Mouse (Mus musculus): ENCODE results near the gene Tcf23. TPM values are rescaled to one million over a fixed set of nuclear protein-coding genes. Genes with fewer than 3 reads are reported as not detected.
A peak's percentile ranks its signal among the peaks of the same experiment; 100 is the strongest.

Gene Tcf23
- polyA plus RNA-seq, 1 experiment from 2014 or later = 0.07 TPM

DNA sequence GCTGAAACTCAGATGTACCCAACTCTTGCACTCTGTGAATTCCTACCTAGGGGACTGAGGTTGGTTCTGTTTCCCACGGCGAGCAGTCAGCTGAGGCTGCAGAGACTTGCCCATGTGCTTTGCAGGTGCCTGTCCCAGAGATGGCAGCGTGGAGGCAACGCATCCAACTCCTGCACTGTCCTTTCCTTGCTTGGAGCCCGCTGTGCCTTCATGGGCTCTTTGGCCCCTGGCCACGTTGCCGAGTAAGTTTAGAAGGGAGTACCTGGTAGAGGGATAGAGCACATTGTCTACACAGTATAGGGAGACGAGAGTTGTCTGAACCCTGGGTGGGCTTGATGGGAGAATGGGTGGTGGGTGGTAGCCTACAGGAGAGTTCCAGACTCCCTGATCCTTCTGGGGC, 43.8 kb upstream of the Tcf23 start:
- no peak overlapping the region for H3K9ac ChIP-seq (ENCODE audit: low read length)
- H3K36me3 ChIP-seq (ENCODE audit: control insufficient read depth, insufficient read depth, low read length) = peaks cover 15% of the 10 kb centered on the region
- no peak overlapping the region for H3K4me3 ChIP-seq (ENCODE audit: control insufficient read depth in 1 of 2, insufficient read depth in 1 of 2, low read depth in 1 of 2, low read length in 2 of 2)
- no peaks in the 10 kb centered on the region for H3K27me3 ChIP-seq (ENCODE audit: control insufficient read depth, insufficient read depth, low read length)
- 68% methylated on average over 8 of the region's 8 CpGs for WGBS
- H3K9me3 ChIP-seq (ENCODE audit: control insufficient read depth, low read length) = no peaks in the 10 kb centered on the region
- H3K4me1 ChIP-seq (ENCODE audit: control insufficient read depth in 2 of 2, insufficient read depth in 2 of 2, low read length in 2 of 2) = peaks cover 11 to 26% of the 10 kb centered on the region in 2 experiments
- H3K27ac ChIP-seq (replicated peaks in 1 of 2; ENCODE audit: control insufficient read depth in 1 of 2, insufficient read depth in 1 of 2, low read depth in 2 of 2, low read length in 2 of 2) = no peak overlapping the region
- ATAC-seq (ENCODE audit: insufficient number of reproducible peaks, insufficient read depth, low FRiP score, low read depth) = no peak
- no peak overlapping the region for H3K4me2 ChIP-seq (ENCODE audit: low read length)

DNA sequence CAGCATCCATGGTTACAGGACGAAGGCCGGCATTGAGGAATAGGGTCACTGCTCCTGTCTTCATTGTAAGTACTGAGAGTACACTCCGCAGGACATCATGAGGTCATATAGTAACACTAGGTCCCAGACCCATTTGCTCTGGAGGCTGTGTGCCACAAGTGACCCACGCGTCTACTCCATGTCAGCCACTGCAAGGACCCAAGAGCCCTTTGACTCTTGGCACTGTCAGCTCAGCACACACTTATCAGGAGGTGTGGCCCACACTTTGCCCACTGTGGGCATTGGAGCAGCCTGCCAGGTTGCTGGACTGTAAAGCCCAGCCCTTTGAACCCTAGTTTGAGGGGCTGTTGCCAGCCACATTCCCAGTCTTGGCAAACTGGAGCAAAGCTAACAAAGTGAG, 43.2 kb upstream of the Tcf23 start:
- 89% methylated on average over 5 of the region's 5 CpGs for WGBS
- H3K9me3 ChIP-seq (ENCODE audit: control insufficient read depth, low read length) = no peaks in the 10 kb centered on the region
- no peak overlapping the region for H3K27ac ChIP-seq (replicated peaks in 1 of 2; ENCODE audit: control insufficient read depth in 1 of 2, insufficient read depth in 1 of 2, low read depth in 2 of 2, low read length in 2 of 2)
- no peak overlapping the region for H3K9ac ChIP-seq (ENCODE audit: low read length)
- no peak overlapping the region for H3K4me2 ChIP-seq (ENCODE audit: low read length)
- no peak for ATAC-seq (ENCODE audit: insufficient number of reproducible peaks, insufficient read depth, low FRiP score, low read depth)
- H3K36me3 ChIP-seq (ENCODE audit: control insufficient read depth, insufficient read depth, low read length) = peaks cover 9% of the 10 kb centered on the region
- H3K4me3 ChIP-seq (ENCODE audit: control insufficient read depth in 1 of 2, insufficient read depth in 1 of 2, low read depth in 1 of 2, low read length in 2 of 2) = no peak overlapping the region
- H3K27me3 ChIP-seq (ENCODE audit: control insufficient read depth, insufficient read depth, low read length) = no peaks in the 10 kb centered on the region
- peaks cover 11 to 26% of the 10 kb centered on the region in 2 experiments for H3K4me1 ChIP-seq (ENCODE audit: control insufficient read depth in 2 of 2, insufficient read depth in 2 of 2, low read length in 2 of 2)

GRCm38 (mm10) chr5:30926073-30926472, 42.4 kb upstream of the Tcf23 start:
- no peak for ATAC-seq (ENCODE audit: insufficient number of reproducible peaks, insufficient read depth, low FRiP score, low read depth)
- WGBS = 68% methylated on average over 2 of the region's 2 CpGs

GRCm38 (mm10) chr5:30927945-30928529, 40.4 kb upstream of the Tcf23 start:
- Histone ChIP-seq H3K4me1 (ENCODE audit: control insufficient read depth in 2 of 2, insufficient read depth in 2 of 2, low read length in 2 of 2) (peaks cover under 1 to 6% of the 10 kb centered on the region in 2 experiments; a peak in 2 of 4 replicates), H3K9me3 (ENCODE audit: control insufficient read depth, low read length) (no peaks in the 10 kb centered on the region), H3K27me3 (ENCODE audit: control insufficient read depth, insufficient read depth, low read length) (no peaks in the 10 kb centered on the region), H3K36me3 (ENCODE audit: control insufficient read depth, insufficient read depth, low read length) (no peaks in the 10 kb centered on the region), H3K9ac (ENCODE audit: low read length) (no peak overlapping the region), H3K4me3 (ENCODE audit: control insufficient read depth in 1 of 2, insufficient read depth in 1 of 2, low read depth in 1 of 2, low read length in 2 of 2) (no peak overlapping the region; a peak in 1 of 4 replicates), H3K27ac (replicated peaks in 1 of 2; ENCODE audit: control insufficient read depth in 1 of 2, insufficient read depth in 1 of 2, low read depth in 2 of 2, low read length in 2 of 2) (no peak overlapping the region), H3K4me2 (ENCODE audit: low read length) (peak overlapping the region; percentile 55)
- no peak for ATAC-seq (ENCODE audit: insufficient number of reproducible peaks, insufficient read depth, low FRiP score, low read depth)
- 40% methylated on average over 7 of the region's 7 CpGs for WGBS

More at GRCm38 (mm10) chr5:30926073-30926472, 42.4 kb upstream of the Tcf23 start:
- no peak overlapping the region for H3K4me3 ChIP-seq (ENCODE audit: control insufficient read depth in 1 of 2, insufficient read depth in 1 of 2, low read depth in 1 of 2, low read length in 2 of 2)
- H3K4me1 ChIP-seq (ENCODE audit: control insufficient read depth in 2 of 2, insufficient read depth in 2 of 2, low read length in 2 of 2) = peaks cover 14 to 18% of the 10 kb centered on the region in 2 experiments
- H3K27me3 ChIP-seq (ENCODE audit: control insufficient read depth, insufficient read depth, low read length) = no peaks in the 10 kb centered on the region
- H3K27ac ChIP-seq (replicated peaks in 1 of 2; ENCODE audit: control insufficient read depth in 1 of 2, insufficient read depth in 1 of 2, low read depth in 2 of 2, low read length in 2 of 2) = no peak overlapping the region
- no peak overlapping the region for H3K9ac ChIP-seq (ENCODE audit: low read length)
- peaks cover under 1% of the 10 kb centered on the region for H3K36me3 ChIP-seq (ENCODE audit: control insufficient read depth, insufficient read depth, low read length)
- H3K9me3 ChIP-seq (ENCODE audit: control insufficient read depth, low read length) = no peaks in the 10 kb centered on the region
- H3K4me2 ChIP-seq (ENCODE audit: low read length) = no peak overlapping the region

DNA sequence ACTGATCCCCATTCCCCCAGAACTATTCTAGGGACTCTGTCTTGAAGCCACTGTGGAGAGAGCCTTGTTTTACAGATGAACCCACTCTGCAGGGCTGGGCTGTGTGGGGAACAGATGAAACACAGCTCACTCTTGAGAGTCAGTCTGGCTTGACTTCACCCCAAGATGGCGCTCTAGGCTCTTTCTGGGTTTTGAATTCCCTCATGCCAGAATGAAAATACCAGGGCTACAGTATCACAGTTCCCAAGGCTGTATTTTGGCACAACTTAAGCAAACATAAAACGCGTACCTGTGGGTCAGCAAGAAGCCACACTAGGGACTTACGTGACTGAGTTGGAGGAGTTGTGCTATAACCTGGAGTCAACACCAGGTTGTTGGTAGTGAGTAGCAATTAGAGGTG, 38.3 kb upstream of the Tcf23 start:
- no peak overlapping the region for H3K4me2 ChIP-seq (ENCODE audit: low read length)
- no peak for ATAC-seq (ENCODE audit: insufficient number of reproducible peaks, insufficient read depth, low FRiP score, low read depth)
- H3K9ac ChIP-seq (ENCODE audit: low read length) = no peak overlapping the region
- no peaks in the 10 kb centered on the region for H3K36me3 ChIP-seq (ENCODE audit: control insufficient read depth, insufficient read depth, low read length)
- WGBS = 47% methylated on average over 4 of the region's 4 CpGs
- no peaks in the 10 kb centered on the region for H3K27me3 ChIP-seq (ENCODE audit: control insufficient read depth, insufficient read depth, low read length)
- no peak overlapping the region for H3K27ac ChIP-seq (replicated peaks in 1 of 2; ENCODE audit: control insufficient read depth in 1 of 2, insufficient read depth in 1 of 2, low read depth in 2 of 2, low read length in 2 of 2)
- H3K4me1 ChIP-seq (ENCODE audit: control insufficient read depth in 2 of 2, insufficient read depth in 2 of 2, low read length in 2 of 2) = peaks cover 0 to 6% of the 10 kb centered on the region in 2 experiments; a peak in 2 of 4 replicates
- no peaks in the 10 kb centered on the region for H3K9me3 ChIP-seq (ENCODE audit: control insufficient read depth, low read length)
- no peak overlapping the region for H3K4me3 ChIP-seq (ENCODE audit: control insufficient read depth in 1 of 2, insufficient read depth in 1 of 2, low read depth in 1 of 2, low read length in 2 of 2)

GRCm38 (mm10) chr5:30930846-30931245, 37.6 kb upstream of the Tcf23 start:
- no peaks in the 10 kb centered on the region for H3K9me3 ChIP-seq (ENCODE audit: control insufficient read depth, low read length)
- H3K9ac ChIP-seq (ENCODE audit: low read length) = no peak overlapping the region
- H3K36me3 ChIP-seq (ENCODE audit: control insufficient read depth, insufficient read depth, low read length) = no peaks in the 10 kb centered on the region
- H3K27ac ChIP-seq (replicated peaks in 1 of 2; ENCODE audit: control insufficient read depth in 1 of 2, insufficient read depth in 1 of 2, low read depth in 2 of 2, low read length in 2 of 2) = no peak overlapping the region
- no peak for ATAC-seq (ENCODE audit: insufficient number of reproducible peaks, insufficient read depth, low FRiP score, low read depth)
- H3K4me2 ChIP-seq (ENCODE audit: low read length) = no peak overlapping the region
- H3K4me3 ChIP-seq (ENCODE audit: control insufficient read depth in 1 of 2, insufficient read depth in 1 of 2, low read depth in 1 of 2, low read length in 2 of 2) = no peak overlapping the region
- 79% methylated on average over 6 of the region's 6 CpGs for WGBS
- H3K27me3 ChIP-seq (ENCODE audit: control insufficient read depth, insufficient read depth, low read length) = no peaks in the 10 kb centered on the region
- H3K4me1 ChIP-seq (ENCODE audit: control insufficient read depth in 2 of 2, insufficient read depth in 2 of 2, low read length in 2 of 2) = peaks cover 0 to 6% of the 10 kb centered on the region in 2 experiments; a peak in 2 of 4 replicates

DNA sequence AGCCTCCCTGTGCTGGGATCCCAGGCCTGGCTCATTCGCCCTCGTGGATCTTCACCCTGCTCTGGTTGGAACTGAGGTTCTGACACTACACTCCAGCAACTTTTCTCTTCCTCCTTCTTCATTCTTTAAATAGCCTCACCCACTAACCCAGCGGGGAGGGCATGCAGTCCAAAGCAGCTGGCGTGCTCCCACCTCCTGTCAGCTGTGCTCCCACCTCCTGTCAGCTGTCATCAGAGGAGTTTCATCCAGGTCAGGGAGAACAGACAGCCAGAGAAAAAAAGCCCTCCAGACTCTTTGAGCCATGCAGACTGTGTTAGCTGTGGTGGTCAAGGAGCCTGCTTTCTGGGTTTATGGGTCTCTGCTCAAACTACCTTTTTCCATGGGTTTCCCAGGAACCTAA, 37.1 kb upstream of the Tcf23 start:
- no peaks in the 10 kb centered on the region for H3K27me3 ChIP-seq (ENCODE audit: control insufficient read depth, insufficient read depth, low read length)

GRCm38 (mm10) chr5:30933705-30934104, 34.8 kb upstream of the Tcf23 start:
- Histone ChIP-seq H3K9me3 (ENCODE audit: control insufficient read depth, low read length) (no peaks in the 10 kb centered on the region), H3K4me3 (ENCODE audit: control insufficient read depth in 1 of 2, insufficient read depth in 1 of 2, low read depth in 1 of 2, low read length in 2 of 2) (no peak overlapping the region), H3K4me1 (ENCODE audit: control insufficient read depth in 2 of 2, insufficient read depth in 2 of 2, low read length in 2 of 2) (peaks cover 0 to 6% of the 10 kb centered on the region in 2 experiments; a peak in 2 of 4 replicates), H3K9ac (ENCODE audit: low read length) (no peak overlapping the region), H3K36me3 (ENCODE audit: control insufficient read depth, insufficient read depth, low read length) (no peaks in the 10 kb centered on the region), H3K4me2 (ENCODE audit: low read length) (no peak overlapping the region), H3K27me3 (ENCODE audit: control insufficient read depth, insufficient read depth, low read length) (no peaks in the 10 kb centered on the region), H3K27ac (replicated peaks in 1 of 2; ENCODE audit: control insufficient read depth in 1 of 2, insufficient read depth in 1 of 2, low read depth in 2 of 2, low read length in 2 of 2) (no peak overlapping the region)
- no peak for ATAC-seq (ENCODE audit: insufficient number of reproducible peaks, insufficient read depth, low FRiP score, low read depth)
- WGBS = 59% methylated on average over 5 of the region's 5 CpGs

More for the DNA sequence above, 37.1 kb upstream of the Tcf23 start:
- no peaks in the 10 kb centered on the region for H3K9me3 ChIP-seq (ENCODE audit: control insufficient read depth, low read length)
- no peak for ATAC-seq (ENCODE audit: insufficient number of reproducible peaks, insufficient read depth, low FRiP score, low read depth)
- H3K36me3 ChIP-seq (ENCODE audit: control insufficient read depth, insufficient read depth, low read length) = no peaks in the 10 kb centered on the region
- H3K4me3 ChIP-seq (ENCODE audit: control insufficient read depth in 1 of 2, insufficient read depth in 1 of 2, low read depth in 1 of 2, low read length in 2 of 2) = no peak overlapping the region
- no peak overlapping the region for H3K27ac ChIP-seq (replicated peaks in 1 of 2; ENCODE audit: control insufficient read depth in 1 of 2, insufficient read depth in 1 of 2, low read depth in 2 of 2, low read length in 2 of 2)
- H3K4me2 ChIP-seq (ENCODE audit: low read length) = no peak overlapping the region
- H3K9ac ChIP-seq (ENCODE audit: low read length) = no peak overlapping the region
- WGBS = 56% methylated on average over 4 of the region's 4 CpGs
- peaks cover 0 to 6% of the 10 kb centered on the region in 2 experiments; a peak in 2 of 4 replicates for H3K4me1 ChIP-seq (ENCODE audit: control insufficient read depth in 2 of 2, insufficient read depth in 2 of 2, low read length in 2 of 2)

Measured in heart, embryonic 14.5 days (tissue).